Mouse (Mus musculus) C2C12 (cell line): ENCODE results near the gene Ormdl3.

Experiments
- CTCF ChIP-seq: IDR thresholded peaks from one replicate; pipeline ENCODE4 v1.5.1; 2011; ENCODE audit not compliant: control insufficient read depth, insufficient read depth, insufficient read length
- MAX ChIP-seq: IDR thresholded peaks from one replicate; pipeline ENCODE4 v1.6.1; 2011; ENCODE audit warnings: mild to moderate bottlenecking, control low read depth
- MYOD1 ChIP-seq: IDR thresholded peaks from one replicate; pipeline ENCODE4 v1.6.1; 2011; ENCODE audit warnings: low read depth; ENCODE audit not compliant: control insufficient read depth, insufficient read length
- MYOG ChIP-seq: IDR thresholded peaks from one replicate; pipeline ENCODE4 v1.6.1; 2011; ENCODE audit not compliant: control insufficient read depth, insufficient read length; ENCODE audit errors: extremely low read depth
- USF1 ChIP-seq: IDR thresholded peaks from one replicate; pipeline ENCODE4 v1.6.1; 2011; ENCODE audit warnings: low read depth, mild to moderate bottlenecking, control low read depth, moderate library complexity

DNA sequence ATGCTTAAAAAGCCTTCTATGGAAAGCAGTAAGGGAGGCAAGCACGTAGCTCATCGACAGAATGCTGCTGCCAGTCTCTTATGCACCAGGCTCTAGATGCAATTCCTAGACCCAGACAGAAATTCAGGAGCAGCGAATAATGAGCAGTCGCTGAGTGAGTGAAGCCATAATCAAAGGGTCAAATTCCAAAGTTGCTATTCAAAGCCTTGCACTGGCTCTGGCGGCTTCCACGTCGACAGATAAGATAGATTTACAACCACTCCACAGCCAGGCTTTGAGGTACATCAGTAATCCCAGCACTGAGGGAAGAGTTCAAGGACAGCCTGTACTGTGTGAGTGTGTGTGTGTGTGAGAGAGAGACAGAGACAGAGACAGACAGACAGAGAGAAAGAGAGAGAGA, 26.2 kb downstream of the Ormdl3 start:
- no peak for TF ChIP-seq MYOD1
- no peak for TF ChIP-seq CTCF
- TF ChIP-seq MYOG, result no peak
- TF ChIP-seq MAX, result no peak
- TF ChIP-seq USF1, result no peak
